Mouse (Mus musculus) WW6 (cell line): ENCODE data around the gene Mlec.

Experiments
- DNase-seq: peaks from one replicate; pipeline ENCODE4 v3.0.0-alpha.2; 2013; ENCODE audit warnings: low read depth, low spot score

Mlec gene

DNA sequence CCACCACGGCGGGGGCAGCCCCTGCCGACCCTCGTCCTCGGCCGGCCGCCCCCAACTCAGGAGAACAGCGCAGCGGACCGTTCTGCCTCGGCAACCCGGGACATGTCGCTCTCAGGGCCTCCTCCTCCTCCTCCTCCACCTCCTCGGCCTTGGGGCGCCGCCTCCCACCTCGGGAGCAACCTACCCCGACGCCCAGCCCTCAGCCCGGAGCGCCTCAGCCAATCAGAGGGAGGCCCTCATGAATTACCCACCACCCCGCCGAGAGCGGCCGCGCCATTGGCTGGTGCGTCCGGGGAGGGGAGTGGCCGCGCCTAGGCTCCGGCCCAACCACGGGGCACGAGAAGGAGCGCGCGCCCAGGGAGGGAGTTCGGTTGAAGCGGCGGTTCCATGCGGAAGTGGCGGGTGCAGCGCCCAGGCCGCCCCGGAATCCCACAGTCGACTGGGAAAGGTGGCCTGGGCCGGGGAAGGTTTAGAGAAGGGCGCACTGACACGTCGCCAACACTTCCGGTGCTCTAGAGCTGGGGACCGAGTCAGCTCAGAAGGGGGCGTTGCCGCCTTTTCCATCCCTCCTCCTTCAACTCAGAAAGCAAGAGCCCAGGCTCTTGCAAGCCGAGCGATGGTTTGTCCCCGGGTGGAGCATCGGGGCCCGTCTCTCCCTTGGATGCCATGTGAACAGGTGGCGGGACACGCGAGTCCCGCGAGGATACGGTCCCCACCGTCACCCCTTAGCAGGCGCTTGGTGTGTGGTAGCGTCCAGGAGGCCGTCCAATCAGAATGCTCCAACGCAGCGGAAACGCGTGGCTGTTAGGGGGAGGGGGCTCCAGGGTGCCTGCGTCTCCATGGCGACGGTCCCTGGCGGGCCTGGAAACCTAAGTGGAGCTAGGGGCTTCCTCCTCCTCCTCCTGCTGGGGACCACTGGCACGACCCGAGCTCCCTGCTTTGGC is at the start of gene Mlec:
TSS of gene Mlec (minus strand) at position 140 of the 944 bp plus-strand sequence.
- peak; percentile 95 for DNase-seq

DNA sequence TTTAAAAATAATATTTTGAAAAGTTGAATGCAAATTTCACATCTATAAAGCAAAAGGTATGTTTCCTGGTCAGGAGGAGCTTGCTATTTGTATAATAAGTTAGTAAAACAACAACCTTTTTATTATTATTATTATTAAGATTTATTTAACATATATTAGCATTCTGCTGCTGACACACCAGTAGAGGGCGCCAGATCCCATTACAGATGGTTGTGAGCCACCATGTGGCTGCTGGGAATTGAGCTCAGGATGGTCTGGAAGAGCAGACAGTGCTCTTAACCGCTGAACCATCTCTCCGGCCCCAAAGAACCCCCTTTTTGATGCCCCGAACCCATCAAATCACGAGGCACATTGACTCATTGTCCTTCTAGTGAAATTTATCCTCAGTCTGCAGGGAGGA is 49.3 kb upstream of the Mlec start:
- no peak for DNase-seq

DNA sequence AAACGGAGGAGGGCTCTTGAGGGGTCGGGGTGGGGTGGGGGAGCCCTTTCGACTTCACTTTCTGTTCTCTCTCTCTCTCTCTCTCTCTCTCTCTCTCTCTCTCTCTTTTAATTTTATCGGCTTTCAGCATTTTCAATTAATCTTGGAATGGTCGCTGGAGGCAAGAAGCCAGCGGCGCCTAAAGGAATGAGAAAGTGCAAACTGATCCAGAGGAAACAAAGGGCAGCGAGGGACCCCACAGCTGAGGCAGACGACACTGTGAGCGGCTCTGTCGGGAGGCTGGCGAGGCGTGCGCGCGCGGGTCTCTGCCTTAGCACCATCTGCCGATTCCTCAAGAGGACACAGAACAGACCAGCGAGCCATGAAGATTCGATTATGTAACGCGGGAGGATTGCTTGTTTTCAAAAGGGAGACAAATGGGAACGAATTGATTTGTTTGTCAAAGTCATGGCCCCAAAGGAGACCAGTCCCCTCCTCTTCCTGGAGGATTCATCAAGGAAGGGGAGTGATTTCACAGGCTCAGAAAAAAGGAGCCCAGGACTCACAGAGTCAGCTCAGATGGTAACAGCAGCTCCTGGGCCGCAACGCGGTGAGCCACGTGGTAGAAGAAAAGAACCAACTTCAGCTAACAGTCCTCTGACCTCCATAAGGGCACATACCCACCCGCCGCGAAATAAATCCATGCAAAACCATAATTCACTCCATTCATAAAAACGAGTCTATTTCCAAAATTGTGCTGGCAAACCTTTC is 46.8 kb upstream of the Mlec start:
- no peak for DNase-seq

DNA sequence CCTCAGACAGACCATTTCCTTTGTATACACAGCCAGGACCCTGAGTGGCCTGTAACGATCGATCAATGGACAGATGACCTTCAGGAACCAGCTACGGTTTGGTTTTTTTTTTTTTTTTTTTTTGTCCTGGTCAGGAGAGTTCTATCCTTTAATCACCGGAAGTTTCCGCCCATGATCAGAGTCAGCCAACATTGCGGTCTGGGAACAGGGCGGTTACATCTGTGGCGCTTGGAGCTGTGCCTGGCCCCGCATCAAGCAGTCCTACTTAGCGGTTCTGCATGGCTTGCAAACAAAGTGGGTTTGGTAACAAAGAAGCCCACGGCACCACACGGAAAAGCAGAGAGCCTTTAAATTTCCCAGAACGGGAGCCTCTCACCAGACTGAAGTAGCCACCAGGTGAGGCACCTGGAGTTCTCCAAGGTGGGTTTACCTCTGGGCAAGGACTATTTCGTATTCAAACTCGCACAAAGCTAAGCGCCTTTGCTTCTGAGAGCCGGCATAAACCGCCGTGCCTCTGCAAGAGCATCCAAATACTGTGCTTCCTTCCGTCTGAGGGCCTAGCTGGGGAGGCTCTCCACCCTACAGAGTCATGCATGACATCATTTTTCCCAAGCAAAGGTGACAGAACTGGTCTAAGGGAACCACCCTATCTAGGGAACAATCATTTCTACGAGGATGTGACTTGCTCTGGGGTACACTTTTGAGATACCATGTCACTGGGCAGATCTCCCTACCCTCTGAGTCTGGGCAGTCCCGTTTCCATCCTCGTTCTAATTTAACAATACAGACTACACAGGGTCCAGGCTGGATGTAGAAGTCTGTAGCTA is 46.0 kb upstream of the Mlec start:
- no peak for DNase-seq

DNA sequence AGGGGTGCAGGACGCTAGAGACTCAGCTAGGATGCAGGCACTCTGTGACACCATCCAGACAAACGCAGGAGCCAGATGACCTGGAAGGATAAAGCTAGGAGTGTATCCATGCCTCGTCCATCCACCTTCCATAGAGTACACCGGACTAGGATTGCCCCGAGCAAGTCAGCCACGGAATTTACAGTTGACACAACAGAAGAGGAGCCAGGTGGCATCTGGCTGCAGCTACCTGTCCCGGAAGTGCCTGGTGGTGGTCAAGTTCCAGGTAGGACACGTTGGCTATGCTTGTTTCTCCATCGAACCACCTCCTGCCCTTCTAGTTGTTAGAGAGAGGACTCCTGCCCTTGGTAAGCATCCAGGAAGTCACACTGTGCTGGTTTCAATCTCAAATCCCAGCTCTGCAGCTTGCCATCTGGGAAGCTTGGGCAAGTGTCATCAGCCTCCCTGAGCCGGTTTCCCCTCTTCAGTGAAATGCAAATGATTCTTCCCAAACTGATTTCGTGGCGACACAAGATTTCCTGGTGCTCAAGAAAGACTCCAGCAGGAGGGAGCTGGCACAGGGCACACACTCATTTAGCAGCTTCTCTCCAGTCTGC is 36.7 kb upstream of the Mlec start:
- DNase-seq: no peak

DNA sequence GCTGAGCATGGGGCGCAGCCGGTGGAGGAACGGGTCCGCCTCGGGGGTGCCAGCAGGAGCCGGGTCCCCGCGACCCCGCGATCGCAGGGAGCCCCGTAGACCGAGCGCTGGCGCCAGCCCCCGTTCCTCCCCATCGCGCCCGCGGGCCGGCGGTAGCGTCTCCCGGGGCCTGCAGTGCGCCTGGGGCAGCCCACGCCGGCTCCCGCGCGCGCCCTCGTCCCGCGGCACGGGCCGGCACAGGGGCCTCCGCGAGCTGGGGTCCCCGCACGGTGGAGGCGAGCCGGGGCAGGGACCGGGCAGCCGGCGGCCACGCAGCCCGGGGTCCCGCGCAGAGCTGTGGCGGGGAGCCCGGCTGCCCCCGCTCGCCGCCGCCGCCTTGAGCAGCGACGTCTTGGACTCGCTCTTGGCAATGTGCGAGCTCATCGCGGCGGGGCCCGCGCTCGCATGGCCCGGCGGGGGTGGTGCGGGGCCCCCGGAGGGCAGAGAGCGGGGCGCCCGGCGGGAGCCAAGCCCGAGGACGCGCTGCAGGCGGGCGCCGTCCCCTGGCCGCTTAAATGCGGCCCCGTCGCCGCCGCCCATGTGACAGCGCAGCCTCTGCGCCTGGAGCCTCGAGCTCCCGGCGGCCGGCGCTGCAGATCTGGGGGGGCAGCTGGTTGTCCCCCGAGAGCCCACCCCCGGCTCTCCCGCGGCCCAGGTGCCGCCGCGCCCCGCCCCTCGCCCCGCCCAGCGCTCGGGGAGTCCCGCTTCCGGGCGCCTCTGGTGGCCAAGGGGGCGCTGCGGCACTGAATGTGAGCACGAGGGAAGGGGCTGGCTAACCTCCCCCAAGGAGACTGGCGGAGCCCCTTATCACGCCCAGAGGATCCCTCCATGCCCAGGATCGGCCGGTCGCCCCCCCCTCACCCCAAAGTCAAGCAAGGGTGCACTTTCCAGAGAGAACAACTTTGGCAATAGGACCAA is 36.0 kb upstream of the Mlec start, which contains the start of gene Cabp1:
TSS of gene Cabp1 (minus strand) at position 713 of the 957 bp plus-strand sequence.
- no peak for DNase-seq

DNA sequence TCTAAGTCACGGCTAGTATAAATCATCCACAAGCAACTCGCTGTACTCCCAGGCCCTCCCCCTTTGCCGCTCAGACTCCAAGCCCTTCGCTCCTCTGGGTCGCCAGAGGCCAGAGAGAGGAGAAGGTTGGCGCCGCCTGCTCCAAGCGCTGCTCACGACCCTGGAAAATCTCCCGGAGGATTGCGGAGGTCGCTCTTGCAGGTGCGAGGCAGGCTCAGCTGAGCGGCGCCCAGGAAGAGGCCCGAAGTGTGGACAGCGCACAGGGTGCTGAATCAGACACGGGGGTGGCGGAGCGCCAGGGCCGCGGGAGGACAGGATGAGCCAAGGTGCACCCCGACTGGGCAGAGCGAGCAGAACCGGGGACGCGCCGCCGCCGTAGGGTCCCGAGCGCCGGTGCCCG is 35.2 kb upstream of the Mlec start:
- DNase-seq: no peak

DNA sequence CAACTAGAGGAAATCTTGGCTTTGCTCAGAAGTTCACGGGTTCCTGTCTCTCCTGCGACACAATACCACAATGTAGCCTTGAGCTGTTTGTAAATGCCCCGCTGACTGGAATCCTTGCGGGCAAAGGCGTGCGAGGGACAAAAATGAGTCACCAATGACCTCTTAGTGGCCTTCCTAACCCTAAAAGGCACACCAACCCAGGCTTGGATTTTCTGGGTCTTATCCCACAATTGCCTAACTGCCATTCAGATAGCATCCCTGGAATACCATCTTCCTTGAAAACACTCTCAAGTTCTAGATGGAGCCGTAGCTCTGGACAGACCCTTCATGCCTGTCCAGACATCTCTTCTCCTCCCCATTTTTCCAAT is 34.8 kb upstream of the Mlec start:
- DNase-seq: no peak

DNA sequence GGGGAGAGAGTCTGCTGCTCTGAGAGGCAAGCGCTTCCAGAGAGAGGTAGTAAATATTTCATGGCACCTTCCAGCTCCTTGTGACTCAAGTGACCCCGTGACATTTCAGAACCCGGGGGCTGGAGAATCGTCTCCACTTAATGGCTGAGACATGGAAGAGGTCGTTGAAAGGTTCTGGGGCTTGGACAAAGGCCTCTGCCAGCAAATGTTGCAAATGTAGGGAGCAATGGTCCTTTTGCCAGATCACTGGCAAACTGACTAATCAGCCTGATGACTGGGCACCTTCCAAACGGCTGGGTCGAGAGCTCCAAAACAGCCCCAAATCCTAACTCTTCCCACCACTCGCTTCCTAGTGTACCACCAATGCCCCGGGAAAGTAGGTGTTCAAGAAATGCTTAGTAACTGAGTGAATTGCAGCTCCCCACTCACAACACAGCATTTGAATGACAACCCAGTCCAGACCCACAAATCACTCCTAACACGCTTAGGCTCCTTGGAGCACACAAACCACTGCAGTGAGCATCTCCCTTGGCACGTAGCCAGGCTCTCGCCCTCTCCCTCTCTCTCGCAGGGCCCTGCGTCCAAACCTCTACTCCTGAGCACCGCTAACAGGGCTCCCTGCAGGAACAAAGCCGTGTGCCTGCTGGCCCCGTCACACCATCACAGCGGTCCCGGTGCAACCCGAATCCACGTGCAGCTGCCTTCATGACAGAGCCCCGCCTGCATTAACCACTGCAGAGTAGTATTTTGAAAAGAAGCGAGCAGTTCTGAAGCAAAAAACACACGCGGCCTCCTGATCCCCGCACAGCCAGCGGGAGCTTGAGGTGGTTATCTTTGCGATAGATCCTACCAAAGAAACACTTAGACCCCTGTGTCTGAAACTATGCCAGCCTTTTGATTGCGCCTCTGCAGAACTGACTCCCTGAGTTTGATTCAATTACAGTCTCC is 34.2 kb upstream of the Mlec start:
- DNase-seq: no peak

DNA sequence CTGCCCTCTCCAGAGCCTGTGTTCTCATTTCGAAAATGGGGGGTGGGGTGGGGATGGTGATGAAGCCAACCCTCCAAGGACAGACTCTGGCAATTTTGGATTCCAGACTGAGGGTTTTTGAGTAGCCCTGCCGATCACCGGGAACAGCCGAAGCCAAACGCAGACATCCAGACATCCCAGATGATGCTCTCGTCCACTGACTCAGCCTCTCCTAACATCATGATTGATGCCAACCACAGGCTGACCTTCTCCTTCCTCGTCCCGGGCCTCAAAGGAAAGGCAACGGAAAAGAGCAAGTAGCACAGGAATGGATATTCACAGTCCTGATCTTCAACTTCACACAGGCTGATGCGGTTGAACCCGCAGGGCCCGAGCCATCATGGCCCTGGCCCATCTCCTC is 32.1 kb upstream of the Mlec start:
- no peak for DNase-seq

DNA sequence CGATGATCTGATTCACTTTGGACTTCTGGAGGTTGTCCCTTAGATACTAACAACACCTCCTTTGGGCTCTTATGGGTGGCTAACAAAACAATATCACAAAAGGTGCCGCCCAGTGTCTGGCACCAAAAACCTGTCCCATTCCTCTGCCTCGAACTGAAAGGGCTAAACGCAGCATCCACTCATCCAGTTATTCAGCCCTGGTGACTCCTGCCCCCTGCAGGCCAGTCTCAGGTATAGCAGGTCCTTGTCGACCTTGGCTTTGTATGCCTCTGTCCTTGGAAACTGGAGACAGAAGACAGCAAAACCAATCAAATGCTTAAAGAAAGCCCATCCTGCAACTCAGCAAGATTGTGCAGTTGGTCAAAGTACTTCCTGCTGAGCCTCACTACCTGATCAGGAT is 30.8 kb upstream of the Mlec start:
- no peak for DNase-seq

DNA sequence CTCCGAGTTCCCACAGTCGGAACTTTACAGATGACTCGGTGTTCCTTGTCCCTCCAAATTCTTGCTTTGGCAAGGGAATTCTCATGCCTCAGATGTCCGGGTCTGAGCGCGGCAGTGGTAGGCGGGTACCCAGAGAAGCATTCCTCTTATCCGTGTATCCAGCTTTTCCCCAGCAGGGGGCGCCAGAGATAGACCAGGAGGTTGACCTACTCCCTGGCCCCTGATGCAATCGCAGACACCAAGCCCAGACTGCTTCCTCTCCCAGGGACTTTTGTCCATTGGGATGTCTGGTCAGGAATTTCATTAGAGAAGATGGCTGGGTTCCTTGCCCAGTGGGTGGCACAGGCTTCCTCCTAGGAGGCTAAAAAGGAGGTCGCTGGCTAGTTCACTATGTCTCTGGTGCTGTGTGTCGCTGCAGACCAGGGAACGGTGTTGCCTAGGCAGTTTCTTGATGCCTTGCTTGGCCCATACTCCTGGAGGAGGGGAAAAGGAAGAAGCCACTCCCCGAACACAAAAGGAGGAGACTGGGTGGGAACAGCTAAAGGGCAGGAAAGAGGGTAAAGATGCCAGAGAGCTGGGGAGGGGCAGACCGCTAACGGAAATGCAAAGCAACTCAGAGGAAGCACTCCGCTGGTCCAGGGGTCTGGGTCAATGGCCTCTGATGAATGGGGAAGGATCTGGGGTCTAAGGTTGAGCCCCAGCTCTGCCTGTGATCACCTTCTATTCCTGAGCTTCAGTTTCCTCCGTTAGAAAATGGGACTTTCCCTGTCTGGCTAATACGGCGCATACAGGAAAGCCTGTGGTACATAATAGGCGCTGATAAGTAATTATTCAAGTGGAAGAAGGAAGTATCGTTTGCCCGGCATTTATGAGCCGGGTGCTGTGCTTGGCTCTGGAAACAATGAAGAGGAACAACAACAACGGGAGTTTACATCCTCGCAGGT is 29.5 kb upstream of the Mlec start:
- peak; percentile 90 for DNase-seq

DNA sequence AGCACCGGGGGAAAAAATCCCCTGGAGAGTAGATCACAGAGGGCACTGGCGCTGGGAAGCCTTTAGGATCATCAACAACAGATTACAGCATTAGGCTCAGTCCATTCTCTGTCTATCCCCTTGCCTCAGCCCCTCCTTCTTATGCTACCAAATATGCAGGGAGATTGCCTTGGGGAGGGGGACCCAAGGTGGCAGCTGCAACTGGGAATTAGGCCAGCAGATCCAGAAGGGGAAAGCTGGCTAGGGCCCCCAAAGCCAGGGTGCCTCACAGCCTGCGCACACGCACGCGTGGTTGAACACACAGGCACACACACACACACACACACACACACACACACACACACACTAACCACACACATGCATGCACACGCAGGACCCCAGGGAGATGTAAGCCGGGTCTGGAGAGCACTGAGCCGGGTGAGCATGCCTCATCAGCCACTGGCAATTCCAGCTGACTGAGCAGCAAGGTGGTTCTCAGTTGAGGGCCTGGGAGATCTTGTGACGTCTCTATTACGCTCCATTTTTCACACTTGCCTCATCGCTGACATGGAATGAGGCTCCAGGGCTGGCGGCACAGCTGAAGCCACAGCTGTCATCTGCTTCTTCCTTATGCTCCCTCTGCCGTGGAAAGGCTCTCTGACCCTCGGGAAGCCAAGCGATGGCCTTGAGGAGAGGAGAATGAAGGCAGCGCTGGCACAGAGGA is 28.5 kb upstream of the Mlec start:
- DNase-seq: no peak

DNA sequence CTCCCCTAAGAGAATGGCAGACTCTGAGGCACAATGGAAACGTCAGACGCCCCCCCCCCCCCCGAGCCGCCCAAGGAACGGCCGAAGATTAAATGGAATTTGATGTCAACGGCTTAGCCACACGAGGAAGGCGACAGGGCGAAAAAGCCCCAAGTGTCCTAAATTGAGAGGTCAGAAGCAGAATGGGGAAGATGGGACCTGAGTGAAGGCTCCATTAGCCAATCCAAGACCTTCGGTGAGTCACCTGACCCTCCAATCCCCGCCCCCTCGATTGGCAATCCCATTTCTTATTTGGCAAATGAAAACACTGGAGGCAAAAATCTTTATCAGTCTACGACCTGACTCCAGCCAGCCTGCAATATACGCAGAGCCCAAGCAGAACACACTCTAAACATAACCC is 26.7 kb upstream of the Mlec start:
- no peak for DNase-seq

DNA sequence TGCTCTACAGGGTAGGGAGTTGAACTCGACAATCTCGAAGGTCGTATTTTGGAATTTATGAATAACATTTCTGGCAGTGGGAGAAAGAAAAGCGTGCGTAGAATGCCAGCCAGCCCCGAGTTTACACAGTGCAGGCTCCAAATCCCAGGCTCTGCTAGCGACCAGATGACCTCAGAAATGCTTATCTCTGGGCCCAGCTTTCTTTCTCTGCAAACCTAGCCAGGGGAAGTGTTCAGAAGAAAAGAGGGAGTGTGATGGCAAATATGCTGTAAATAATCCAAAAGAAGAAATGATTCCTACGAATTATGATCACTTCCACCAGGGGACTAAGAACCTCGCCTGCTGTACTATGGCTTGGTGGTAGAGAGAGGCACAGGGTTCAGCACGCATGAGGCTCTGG is 25.5 kb upstream of the Mlec start:
- no peak for DNase-seq

DNA sequence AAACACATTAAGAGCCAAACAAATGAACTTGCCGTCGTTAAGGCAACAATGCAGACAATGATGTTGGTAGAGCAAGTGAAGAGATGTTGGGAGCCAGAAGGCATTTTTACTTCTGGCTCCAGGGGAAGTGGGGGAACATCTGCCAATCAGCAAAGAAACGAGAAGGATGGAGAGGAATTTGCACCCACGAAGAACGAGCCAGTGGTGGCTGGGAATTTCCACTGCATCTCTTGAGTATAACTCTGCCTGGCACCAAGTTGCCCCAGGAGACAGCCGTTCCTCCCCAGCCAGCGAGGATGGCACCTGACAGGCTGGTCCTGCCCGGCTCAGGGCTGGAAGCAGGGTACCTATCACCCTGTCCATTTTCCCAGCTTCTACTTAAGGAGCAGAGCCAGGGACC is 24.9 kb upstream of the Mlec start:
- DNase-seq: no peak

DNA sequence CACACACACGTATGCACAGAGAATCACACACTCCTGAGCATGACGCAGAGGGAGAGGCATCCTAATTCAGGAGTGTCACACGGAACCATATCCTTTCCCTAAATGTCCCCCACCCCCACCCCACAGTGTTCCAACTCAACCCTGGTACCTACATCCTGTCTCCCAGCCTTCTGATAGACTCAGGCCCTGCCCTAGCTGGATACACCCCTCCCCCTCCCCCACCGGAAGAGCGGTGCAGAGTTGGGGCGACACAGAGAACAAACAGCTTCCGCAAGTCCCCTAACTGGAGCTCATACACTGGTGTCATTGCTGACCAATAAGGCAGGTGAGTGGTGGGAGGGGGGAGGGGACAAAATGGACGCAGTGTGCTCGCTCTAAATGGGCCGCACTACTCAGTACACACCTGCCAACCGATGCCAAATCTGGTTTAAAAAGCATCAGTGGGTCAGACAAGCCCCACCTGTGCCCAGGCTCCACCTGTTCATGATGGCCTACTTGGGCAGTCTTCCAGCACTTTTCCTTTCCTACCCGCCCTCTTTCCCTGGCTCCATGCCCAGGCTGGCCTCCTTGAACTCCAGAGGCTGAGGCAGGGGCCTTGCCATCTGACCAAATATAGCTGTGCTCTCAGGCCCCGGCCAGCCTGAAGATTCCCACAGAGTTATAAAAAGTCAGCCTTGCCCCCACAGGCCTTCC is 23.4 kb upstream of the Mlec start:
- no peak for DNase-seq
